Mouse (Mus musculus) megakaryocyte, embryonic 14.5 days (primary cell): ENCODE measurements around the gene Slc15a1.

Source experiments
- FLI1 ChIP-seq: IDR thresholded peaks from 2 replicates; pipeline ENCODE4 v1.6.1; 2012; ENCODE audit warnings: low read length, inconsistent platforms, mixed read lengths
- GATA1 ChIP-seq: IDR thresholded peaks from 3 replicates; pipeline ENCODE4 v1.6.1; 2012; ENCODE audit warnings: mixed read lengths, low read length, inconsistent platforms, borderline replicate concordance

DNA sequence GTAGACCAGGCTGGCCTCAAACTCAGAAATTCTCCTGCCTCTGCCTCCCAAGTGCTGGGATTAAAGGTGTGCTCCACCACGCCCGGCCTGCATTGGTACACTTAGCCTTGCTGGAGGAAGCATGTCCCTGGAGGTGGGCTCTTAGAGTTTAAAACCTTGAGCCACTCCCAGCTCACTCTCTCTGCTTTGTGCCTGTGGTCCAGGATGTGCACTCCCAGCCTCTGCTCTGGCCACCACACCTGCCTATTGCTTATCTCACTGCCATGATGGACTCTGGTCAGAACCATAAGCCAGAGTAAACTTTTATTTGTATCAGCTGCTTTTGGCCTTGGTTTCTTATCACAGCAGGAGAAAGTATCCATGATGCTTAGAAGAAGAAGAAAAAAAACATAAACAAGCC is 40.7 kb downstream of the Slc15a1 start:
- TF ChIP-seq GATA1, result no peak
- TF ChIP-seq FLI1, result no peak
